Mouse (Mus musculus) T-cell, adult 2 months (primary cell): Measurements from ENCODE around the gene Cd40.

Source experiments
- DNase-seq: peaks from one replicate; pipeline ENCODE4 v3.0.0; 2022; ENCODE audit warnings: low spot score

The Cd40 gene

DNA sequence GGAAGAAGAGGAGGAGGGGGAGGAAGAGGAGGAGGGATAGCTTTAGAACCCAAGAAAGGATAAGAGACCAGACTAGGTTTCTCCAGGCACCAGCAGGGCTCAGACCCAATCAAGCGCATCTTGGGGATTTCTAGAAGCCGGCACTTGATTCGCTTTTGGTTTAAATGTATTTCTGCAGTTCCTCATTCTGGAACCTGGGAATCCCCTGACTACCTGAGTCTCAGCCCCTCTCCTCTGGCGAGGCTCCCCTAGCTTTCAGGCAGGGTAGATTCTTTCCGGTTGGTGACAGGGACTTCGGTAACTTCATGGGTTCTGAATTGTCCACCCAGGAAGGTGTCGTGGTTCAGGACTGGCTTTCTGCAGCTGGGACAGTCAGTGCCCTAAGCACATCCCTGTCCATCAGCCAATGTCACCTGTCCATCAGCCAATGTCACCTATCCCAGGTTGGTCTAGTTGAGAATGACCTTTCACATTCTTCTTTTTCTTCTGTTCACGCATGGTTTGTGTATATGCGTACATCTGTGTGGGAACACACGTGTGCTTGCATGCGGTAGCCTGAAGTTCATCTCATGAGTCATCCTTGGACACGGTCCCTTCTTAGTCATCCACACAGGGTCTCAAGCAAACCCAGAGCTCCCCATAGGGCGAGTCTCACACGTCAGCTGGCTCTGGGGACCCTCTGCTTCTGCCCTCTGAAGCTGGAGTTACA, 1.1 kb downstream of the Cd40 start:
- DNase-seq = no peak

DNA sequence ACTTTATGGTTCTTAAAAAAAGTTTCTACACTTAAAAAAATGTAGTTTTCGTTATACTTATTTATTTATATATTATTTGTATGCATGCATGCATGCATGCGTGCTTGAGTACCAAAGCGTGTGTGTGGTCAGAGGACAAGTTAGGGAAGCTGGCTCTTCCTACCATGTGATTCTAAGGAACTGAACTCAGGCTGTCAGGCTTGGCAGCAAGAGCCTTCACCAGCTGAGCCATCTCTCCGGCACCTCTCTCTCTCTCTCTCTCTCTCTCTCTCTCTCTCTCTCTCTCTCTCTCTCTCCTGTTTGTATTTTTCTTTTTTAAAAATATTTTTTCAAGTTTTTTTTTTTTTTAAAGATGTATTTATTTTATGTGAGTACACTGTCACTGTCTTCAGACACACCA, 4.5 kb downstream of the Cd40 start:
- DNase-seq = no peak

DNA sequence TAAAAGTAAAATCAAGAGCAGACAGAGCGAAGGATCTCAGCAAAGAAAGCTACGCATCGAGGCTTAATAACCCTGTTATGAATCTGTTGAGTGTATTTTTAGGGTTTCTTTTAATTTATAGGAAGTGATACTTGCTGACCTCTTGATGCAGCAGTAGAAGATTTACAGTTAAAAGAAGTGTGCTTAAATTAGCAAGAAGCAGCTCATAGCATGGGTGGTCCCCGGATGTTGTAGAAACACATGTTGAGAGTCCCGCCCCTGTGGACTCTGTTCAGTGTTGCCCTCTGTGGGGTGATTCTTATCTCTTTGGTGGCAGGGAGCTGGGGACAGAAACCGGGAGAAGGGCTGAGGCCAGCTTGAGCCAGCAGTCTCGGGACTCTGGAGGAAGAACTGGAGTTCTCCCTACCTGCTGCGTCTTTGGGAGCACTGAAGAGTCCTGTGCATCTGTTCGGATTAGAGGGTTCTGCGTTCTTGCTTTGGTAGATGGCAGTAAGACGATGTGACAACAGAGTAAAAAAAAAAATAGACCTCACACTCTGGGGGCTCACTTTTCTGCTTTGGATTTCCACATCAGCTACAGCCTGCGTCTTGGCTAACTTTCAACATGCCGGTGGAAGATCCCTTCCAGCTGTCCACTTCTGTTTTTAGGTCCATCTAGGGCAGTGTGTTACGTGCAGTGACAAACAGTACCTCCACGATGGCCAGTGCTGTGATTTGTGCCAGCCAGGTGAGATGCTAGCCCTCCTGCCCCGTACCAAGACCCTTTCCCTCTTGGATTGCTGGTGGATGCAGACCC, 6.4 kb downstream of the Cd40 start:
- DNase-seq = no peak

DNA sequence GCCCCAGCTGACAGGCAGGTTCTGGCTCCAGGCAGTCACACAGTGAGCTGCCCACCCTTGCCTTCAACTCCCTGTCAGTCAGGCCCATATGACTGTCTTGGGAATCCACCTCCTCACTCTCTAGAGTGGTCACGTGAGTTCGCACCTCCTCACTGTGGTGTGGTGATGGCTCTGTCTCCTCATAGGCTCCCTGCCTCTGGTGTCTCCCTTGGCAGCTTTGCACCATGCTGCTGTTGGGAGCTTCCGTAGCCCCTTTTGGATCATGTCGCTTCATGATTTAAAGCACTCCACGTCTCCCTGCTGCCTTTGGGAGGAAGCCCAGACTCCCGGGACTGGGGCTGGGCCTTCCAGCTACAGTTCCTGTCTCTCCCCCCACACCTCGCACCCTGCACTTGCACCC, 9.1 kb downstream of the Cd40 start:
- DNase-seq = no peak

DNA sequence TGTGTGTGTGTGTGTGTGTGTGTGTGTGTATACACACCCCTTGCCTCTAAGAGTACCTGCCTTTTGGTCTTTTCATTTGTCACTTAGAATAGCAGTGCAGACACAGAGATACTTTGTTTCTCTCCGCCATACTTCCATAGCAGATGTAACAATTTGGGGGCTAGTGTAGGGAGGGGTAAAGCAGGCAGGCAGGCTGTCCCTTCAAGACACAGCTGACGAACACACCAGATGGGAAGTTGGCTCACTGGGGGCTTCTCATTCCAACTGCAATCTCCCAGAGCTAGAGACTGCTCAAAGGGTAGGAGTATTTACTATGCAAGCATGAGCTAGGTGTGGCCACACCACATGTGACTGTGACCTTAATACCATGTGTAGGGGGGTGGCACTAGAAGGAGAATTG, 13.4 kb downstream of the Cd40 start:
- DNase-seq = no peak

DNA sequence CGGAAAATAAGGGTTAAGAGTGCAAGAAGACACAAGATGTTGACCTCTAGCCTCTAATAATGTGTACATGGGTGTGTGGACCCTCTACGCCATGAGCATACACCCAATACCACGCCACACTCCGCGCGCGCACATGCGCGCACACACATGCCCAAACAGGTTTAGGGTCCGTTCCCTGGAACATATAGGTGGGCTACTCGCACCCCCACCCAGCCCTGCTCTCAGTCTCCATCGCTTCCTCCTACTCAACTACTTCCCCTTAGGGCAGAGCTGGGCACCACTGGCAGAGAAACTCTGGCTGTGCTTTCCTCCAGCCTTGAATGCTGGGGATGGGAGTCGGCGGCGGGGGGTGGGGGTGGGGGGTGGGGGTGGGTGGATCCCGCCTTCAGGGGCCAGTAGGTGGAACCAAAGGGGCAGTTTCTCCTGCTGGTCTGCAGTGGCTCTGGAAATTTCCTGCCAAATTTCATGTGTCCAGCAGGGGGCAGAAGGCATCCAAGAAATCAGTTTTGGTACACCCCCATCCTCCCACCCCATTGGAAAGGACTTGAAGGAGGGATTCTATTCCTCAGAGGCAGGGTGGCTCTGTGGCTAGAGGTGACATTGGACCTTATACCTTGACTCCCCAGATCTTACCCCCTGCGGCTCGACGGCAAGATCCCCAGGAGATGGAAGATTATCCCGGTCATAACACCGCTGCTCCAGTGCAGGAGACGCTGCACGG, 14.8 kb downstream of the Cd40 start:
- DNase-seq = peak; percentile 34

DNA sequence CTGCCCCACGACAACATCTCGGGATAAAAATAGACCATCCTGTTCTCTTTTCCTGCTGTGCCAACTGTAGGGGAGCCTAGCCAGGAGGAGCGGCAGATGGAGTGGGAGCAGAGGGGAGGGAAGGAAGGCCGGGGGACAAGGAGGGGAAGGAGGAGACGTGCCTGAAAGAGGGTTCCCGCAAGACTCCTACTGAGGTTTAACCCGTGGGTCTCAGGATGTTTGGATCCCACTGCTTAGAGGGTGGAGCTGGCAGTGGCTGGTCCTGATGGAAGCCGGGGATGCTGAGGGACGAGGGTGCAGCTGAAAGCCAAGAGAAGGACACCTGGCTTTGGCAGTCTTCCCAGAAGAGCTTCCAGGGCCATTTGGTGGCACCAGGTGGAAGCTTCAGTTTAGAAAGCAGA, 18.0 kb downstream of the Cd40 start:
- DNase-seq = no peak

DNA sequence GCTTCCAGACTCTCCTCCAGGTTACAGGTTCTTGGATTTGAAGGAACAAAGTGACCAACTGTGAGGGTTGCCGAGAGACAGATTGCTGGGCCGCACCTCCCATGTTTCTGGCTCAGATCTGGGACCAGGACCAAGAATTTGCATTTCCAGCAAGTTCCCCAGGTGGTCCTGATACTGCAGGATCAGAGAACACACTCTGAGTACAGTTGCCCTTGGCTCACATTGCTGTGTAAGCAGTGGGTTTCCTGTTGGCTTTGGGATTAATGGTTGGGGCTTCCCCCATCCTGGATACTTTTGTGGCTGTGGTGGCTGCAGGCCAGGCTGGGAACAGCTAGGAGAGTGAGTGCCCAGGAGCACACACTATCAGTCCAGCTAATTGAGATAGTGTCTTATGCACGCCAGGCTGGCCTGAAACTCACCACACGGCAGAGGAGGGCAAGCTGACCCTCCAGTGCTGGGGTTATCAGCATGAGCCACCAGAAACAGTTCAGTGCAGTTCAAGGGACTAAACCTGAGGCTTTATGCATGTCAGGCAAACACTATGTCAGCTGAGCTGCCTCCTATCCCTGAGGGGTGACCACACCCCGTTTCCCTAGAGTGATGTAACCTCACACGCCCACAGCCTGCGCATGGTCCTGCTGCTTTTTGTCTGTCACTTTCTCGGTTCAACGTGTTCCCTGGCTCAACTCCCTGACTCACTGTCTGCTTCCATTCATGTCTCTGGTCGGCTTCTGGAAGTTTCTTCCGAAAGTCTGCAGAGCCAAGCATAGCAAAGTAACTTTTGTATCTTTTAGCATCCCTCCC, 18.9 kb downstream of the Cd40 start:
- no peak for DNase-seq

DNA sequence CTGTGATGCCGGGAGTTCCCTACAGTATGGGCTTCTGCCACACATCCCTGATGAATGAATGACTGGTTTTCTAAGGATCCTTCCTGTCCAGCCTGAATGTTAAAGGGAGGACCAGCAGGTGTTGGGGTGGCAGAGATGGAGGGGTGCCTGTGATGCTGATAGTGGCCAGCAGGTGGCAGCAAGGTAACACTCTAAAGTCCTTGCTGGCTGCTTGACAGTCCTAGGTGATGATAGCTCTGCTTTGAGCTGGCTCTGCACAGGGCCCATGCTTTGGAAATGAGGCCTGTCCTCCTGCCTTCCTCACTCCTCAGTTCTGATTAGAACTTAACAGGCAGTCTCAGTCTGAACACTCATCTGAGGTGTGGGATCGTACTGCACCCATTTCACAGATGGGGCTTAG, 19.5 kb downstream of the Cd40 start:
- DNase-seq = peak; percentile 66

DNA sequence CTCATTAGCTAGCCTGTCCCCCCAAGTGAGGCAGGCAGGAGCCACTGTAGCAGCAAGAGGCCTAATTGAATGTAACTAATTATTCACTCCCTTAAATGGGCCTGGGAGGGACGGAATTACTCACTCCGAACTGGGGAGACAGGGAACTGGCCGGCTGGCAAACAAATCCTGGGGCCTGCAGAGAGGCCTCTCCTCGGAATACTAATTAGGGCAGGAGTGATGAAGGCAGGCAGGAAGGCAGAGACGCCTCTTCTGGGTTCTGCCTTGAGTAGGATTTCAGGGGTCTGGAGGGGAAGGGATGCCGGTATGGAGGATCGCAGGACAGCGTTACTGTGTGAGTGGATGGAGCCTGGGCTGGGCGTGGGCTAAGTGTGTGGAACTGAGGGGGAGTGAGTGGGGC, 21.6 kb downstream of the Cd40 start:
- DNase-seq = no peak

DNA sequence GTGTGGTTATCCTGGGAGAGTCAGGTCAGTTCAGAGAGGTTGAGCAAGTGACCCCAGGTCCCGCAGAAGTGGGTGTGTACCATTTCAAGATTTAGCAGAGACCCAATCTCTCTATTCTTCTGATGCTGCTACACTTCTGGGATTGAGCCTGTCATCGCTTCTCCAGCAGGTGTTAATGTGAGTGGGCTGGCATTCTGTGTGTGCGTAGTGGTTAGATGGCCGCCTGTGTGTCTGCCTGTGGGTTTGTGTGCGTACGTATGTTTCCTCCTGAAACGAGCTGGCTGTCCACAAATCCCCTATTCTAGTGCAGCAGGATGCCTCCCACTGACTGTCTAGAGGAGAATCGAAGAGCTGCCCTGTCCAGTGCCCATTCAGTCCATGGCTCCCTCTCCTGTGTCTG, 22.6 kb downstream of the Cd40 start:
- DNase-seq = no peak

DNA sequence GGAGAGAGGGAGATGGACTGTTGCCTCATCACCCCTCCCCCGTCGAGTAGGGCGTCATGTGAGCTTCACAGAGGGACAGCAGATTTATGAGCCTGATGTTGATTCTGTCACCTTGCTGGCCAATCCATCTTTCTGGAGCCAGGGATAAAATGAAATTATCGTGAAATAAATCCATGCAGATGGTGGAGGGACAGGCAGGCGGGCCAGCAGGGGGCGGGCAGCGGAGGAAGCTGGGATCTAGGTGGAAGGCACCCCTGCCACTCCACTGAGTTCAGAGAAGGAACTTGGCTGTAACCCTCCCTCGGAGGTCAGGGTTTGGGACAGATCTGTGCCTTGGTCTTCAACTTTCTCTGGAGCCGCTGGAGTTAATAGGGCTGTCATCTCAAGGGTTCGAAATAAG, 23.2 kb downstream of the Cd40 start:
- DNase-seq = no peak

DNA sequence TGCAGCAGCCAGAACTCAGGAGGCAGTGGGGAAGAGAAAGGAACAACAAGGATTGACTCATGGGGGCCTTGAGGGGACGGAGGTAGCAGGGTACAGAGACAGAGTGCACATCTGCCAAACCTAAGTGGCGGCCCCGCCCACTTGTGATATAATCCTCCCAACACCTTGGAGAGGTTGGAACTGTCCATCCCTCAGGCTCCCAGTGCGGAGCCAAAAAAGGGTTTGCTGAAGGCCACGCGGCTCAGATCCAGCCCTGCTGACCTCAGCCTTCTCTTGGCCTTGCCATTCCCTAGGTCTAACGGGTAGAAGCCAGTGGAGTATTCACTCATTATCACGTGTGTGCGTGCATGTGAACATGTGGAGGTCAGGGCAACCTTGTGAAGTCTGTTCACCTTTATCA, 25.2 kb downstream of the Cd40 start:
- DNase-seq = no peak

DNA sequence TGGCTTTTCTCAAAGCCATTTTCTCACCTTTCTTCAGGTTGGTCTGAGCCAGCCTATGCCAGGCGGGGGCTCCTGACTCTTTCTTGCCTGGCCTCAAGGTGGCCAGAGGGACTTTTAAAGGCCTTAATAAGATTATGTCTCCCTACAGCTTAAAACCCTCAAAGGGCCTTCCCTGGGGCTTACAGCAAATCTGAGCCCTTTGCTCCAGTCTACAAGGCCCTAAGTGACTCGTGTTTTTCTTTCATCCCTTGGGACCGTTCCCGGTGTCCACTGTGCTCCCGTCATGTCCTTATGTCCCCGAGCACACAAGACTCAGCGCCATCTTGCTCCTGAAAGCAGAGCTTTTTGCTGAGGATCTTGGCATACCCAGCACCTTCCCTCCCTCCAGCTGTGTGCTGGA, 25.8 kb downstream of the Cd40 start:
- no peak for DNase-seq

DNA sequence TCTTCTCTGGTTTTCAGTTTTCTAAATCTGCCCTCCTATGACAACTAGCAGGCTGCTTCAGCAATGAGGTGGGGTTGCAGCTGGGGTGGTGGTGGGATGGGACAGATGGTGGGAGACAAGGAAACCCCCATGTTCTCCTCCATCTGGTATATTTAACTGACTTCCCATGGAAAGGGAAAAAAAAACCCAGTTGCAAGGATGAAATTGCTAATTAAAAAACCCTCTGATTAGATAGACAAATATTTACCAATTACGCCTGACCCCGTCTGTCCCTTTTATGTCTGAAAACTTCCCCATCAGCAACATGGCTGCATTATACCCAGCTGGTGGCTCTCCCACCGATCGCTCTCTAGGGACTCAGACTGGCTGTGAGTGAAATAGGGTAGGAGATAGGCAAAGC, 31.2 kb downstream of the Cd40 start:
- no peak for DNase-seq

DNA sequence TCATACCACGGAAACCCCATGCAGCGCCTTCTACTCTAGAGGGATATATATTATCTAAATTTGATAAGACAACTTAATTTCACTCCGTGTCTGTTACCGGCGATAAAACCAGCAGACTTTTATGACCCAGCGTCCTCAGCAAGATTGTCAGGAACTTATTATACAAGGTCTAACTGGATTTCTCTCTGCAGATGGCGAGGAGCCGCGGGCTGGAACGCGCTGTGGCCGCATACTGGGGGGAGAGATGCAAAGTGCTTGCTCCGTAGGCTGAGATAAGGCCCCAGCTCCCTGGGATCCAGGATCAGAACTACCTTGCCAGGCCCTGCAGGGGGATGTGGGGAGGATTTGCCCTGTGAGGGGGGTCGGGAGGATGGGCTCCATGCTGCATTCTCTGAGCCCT, 34.0 kb downstream of the Cd40 start:
- no peak for DNase-seq

DNA sequence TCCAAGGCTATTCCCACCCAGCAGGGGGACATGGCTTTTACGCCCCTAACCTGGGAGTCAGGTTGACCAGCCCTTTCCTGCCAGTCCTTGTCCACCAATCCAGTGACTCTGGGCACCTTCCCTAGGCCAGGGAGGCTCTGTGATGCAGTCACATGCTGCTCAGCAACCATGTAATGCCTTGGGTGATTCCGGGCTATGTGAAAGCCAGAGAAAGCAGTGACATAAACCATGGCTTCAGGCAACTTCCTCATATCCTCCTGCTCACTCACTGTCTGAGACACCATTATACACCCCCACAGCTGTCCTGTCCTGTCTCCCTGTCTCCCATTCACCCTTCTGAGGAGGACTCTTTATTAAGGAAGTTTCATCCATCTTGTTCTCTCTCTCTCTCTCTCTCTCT, 35.2 kb downstream of the Cd40 start, which contains the start of gene 1700025C18Rik:
1700025C18Rik (minus strand) TSS at position 101 of the 400 bp plus-strand sequence.
- DNase-seq = no peak

DNA sequence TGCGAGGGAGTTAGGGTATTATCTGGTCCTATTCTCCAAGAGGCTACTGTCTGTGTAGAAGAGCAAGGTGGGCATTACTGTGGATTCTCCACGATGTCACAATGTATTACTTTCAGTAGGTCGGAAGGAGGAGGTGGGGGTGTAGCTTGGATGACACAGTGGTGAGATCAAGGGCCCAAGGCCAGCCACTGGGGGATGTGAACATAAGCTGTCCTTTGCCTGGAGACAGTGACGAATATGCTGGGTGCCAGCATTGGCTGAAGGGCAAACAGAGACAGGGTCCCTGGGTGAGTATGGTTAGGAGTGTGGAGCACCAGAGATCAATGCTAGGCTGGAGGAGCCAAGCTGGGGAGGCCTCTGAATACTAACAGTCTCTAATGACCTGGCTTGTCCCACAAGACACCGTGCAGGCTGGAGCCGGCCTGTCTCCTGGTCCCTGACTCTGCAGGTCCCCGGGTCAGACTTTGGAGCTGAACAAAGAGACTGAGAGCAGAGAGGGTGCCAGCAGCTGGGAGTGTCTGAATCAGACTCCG, 36.1 kb downstream of the Cd40 start:
- no peak for DNase-seq

DNA sequence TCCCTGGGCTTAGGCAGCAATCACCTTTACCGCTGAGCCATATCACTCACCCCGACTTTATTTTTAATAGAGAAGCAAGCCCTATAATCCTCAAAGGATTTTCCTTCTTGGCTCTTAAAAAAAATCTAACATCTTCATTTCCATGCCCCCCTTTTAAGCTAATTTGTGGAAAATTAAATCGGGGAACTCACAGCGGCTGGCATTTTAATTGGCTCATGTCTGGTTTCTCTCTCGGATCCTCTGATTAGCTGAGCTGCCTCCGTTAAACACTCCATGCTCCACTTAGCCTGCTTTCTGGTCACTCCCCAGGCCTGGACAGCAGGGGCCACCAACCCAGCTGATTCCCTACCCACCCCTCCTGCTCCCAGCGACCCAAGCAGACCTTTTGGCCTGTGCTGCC, 37.0 kb downstream of the Cd40 start:
- no peak for DNase-seq

DNA sequence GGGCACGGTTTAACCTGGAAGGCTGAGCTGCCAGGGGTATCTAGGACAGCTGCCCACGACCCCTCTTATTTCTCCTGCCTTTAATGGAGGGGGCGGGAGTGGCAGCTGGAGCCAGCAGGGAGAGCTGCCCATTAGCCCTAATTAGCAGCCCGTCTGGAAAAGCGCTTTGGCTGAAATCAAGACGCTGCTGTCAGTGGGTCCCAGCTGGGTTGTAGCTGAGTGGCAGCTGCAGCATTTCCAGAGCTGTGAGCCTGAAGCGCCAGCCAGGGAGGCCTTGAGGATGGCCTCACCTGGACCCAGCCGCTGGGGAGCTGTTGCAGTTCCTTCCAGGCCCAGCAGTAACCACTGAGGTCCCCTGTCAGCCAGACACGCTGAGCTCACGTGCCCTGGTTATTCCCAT, 40.9 kb downstream of the Cd40 start:
- no peak for DNase-seq

DNA sequence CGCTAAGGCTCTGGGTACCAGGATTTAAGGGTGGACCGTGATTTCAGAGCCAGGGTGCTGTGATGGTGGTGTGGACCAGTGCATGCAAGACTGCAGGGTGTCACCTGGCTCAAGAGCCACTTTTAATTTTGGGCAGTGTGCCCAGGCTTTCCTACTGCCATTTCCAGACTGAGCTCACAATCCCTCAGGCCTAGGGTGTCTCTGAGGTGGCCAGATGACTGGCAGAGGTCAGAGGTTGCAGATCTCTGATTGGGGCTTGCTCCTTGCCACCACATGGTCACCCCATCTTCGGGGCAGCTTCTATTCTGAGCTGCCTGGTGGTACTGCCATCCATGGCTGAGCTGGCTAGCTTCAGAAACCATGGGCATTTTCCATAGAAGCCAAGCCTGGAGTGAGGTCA, 43.4 kb downstream of the Cd40 start:
- no peak for DNase-seq

DNA sequence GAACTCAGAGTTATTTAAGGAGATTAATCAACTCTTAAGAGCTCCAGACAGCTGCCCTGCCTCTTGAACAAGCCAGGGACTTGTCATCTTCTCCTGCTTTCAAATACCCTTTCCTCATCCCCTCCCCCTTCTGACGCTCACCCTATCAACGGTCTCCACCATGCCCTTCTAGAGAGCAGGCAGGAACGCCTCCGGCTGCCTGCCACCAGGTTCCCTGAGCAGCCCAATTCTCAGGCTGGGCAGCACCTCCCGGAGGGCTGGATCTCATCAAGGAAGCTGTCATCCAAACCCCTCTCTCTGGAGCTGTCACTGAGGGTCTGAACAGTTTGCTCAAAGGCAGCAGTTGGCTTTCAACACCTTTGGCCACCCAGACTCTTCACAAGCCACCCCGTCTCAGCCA, 45.3 kb downstream of the Cd40 start:
- no peak for DNase-seq
